Mouse (Mus musculus) heart, embryonic 11.5 days (tissue): ENCODE data around the gene Sept6. TPM values are rescaled to one million over a fixed set of nuclear protein-coding genes. Genes with fewer than 3 reads are reported as not detected.

Experiments
- ATAC-seq: fragments of 200-750 bp; cut with Nextera tagmentation; replicated peaks from 2 replicates; pipeline ENCODE4 v1.8.0; 2017; ENCODE audit warnings: moderate library complexity; ENCODE audit not compliant: insufficient number of reproducible peaks, low FRiP score, low TSS enrichment
- H3K27ac ChIP-seq: fragments of 300-500 bp; sonication (generic); 2 replicates; pipeline ENCODE4 v1.5.1; 2014; ENCODE audit warnings: mild to moderate bottlenecking, low read depth, low read length
- H3K27me3 ChIP-seq: fragments of 300-500 bp; sonication (generic); 2 replicates; pipeline ENCODE4 v1.6.1; 2014; ENCODE audit warnings: mild to moderate bottlenecking, low read length, mixed read lengths; ENCODE audit not compliant: control insufficient read depth, insufficient read depth
- H3K36me3 ChIP-seq: fragments of 300-500 bp; sonication (generic); 2 replicates; pipeline ENCODE4 v1.6.1; 2014; ENCODE audit warnings: mild to moderate bottlenecking, low read length, moderate library complexity, mixed read lengths; ENCODE audit not compliant: control insufficient read depth, insufficient read depth
- H3K4me1 ChIP-seq: fragments of 300-500 bp; sonication (generic); 2 replicates; pipeline ENCODE4 v1.6.1; 2014; ENCODE audit warnings: low read length; ENCODE audit not compliant: control insufficient read depth, insufficient read depth
- H3K4me2 ChIP-seq: fragments of 300-500 bp; sonication (generic); 2 replicates; pipeline ENCODE4 v1.6.1; 2014; ENCODE audit warnings: mild to moderate bottlenecking, moderate library complexity
- H3K4me3 ChIP-seq: fragments of 300-500 bp; sonication (generic); 2 replicates; pipeline ENCODE4 v1.5.1; 2014; ENCODE audit warnings: low read depth, low read length
- H3K9ac ChIP-seq: fragments of 300-500 bp; sonication (generic); 2 replicates; pipeline ENCODE4 v1.6.1; 2014; ENCODE audit warnings: mild to moderate bottlenecking, low read depth, low read length, moderate library complexity
- H3K9me3 ChIP-seq: fragments of 300-500 bp; sonication (generic); replicated peaks from 2 replicates; pipeline ENCODE4 v1.6.1; 2016; ENCODE audit warnings: low read length; ENCODE audit not compliant: control insufficient read depth
- WGBS: fragments of 180-500 bp; shearing (Covaris S2); extraction: QIAGEN DNeasy Blood & Tissue Kit; methylation state at CpG from one replicate; pipeline ENCODE4 v1.1.7; 2014; ENCODE audit not compliant: insufficient replicate concordance; 5-methylcytosine and 5-hydroxymethylcytosine counted together
- polyA plus RNA-seq: library from polyadenylated mRNA; unstranded; fragments of >200 nt; fragmentation: Nextera tagmentation; extraction: Ambion mirVana; gene quantifications from 2 replicates; pipeline ENCODE4 v1.2.1, GENCODE M21; 2014

Sept6 gene
- 24.8 and 25.5 TPM in 2 replicates for polyA plus RNA-seq

DNA sequence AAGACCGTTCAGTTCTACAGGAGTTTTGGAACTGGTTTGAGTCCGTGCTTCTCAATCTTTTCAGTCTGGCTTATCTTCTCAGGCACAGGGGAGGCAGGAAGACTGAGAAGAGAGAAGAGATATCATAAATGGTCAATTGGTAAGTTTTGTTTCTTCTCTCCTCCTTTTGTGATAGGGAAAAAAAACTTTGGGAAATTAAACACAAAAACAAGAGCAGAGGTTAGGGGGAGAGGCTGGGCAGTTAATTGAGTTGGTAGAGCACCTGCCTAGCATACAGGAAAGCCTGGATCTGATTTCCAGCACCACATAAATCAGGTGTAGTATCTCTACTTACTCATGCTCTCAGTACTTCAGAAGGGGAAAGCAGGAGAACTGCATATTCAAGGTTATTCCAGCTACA lies at the start of gene Sept6:
Sept6 (minus strand) TSS at position 101 of the 400 bp plus-strand sequence.
- Histone ChIP-seq H3K27me3 (no peaks in the 10 kb centered on the region; the same call in 1 of the 2 replicates), H3K9ac (no peak within 1 kb of the TSS), H3K4me2 (no peak within 1 kb of the TSS), H3K4me3 (no peak within 1 kb of the TSS), H3K9me3 (no peaks in the 10 kb centered on the region), H3K27ac (no peak within 1 kb of the TSS), H3K36me3 (no peaks in the 10 kb centered on the region), H3K4me1 (peaks cover 3% of the 10 kb centered on the region; the same call in 1 of the 2 replicates)
- no peak for ATAC-seq
- WGBS, result 62% methylated on average over 2 of the region's 2 CpGs

DNA sequence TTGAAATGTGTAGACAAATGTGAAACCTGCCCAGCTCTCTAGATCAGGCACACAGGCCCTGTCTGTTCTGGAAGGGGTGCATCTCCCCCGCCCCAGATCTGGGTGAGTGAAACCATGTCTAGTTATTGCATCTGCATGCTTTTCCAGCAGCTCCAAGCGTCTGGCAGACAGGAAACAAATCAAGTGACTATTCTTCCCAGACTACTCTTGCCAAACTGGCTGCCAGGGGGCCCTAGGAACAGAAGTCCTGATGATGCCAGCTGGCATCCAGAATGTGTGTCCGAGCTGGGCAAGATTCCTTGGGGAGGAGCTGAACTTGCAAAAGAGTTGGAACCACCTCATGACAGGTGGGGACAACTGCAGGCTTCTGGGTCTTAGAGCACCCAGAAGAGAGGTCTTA lies 36.8 kb upstream of the Sept6 start:
- peaks cover 3% of the 10 kb centered on the region; the same call in 1 of the 2 replicates for H3K27me3 ChIP-seq
- H3K9me3 ChIP-seq, result no peaks in the 10 kb centered on the region
- H3K4me1 ChIP-seq, result no peaks in the 10 kb centered on the region
- H3K9ac ChIP-seq, result no peak overlapping the region
- no peak overlapping the region for H3K4me2 ChIP-seq
- no peak overlapping the region for H3K4me3 ChIP-seq
- H3K36me3 ChIP-seq, result no peaks in the 10 kb centered on the region
- ATAC-seq, result no peak
- no peak overlapping the region for H3K27ac ChIP-seq
- 58% methylated on average over 3 of the region's 3 CpGs for WGBS

GRCm38 (mm10) chrX:37023652-37024309 lies 32.2 kb upstream of the Sept6 start:
- no peak overlapping the region for H3K9ac ChIP-seq

DNA sequence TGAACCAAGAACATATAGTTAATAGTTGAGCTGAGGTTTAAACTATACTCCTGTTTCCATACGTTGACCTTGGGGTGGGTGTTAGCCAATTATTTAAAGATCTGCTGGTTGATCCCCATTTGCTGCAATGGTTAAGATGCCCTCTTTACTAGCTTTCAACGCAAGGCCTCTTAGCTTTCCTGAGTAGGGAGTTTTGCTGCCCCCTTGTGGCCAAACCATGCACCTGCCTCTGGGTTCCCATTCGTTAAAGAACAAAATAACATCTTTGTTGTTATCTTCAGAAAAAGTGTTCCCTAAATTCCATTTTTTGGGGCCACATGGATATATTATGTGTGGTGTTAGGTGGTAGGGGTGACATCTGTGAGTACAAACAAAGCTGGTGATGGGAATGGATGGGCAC lies 31.1 kb upstream of the Sept6 start:
- Histone ChIP-seq H3K27ac (no peak overlapping the region), H3K4me2 (no peak overlapping the region), H3K4me1 (no peaks in the 10 kb centered on the region), H3K36me3 (no peaks in the 10 kb centered on the region), H3K4me3 (no peak overlapping the region), H3K9me3 (no peaks in the 10 kb centered on the region), H3K27me3 (peaks cover 3% of the 10 kb centered on the region; the same call in 1 of the 2 replicates), H3K9ac (no peak overlapping the region)
- 16% methylated on average over 3 of the region's 3 CpGs for WGBS
- no peak for ATAC-seq

More at GRCm38 (mm10) chrX:37023652-37024309, 32.2 kb upstream of the Sept6 start:
- Histone ChIP-seq H3K9me3 (no peaks in the 10 kb centered on the region), H3K36me3 (no peaks in the 10 kb centered on the region), H3K27ac (no peak overlapping the region), H3K4me2 (no peak overlapping the region), H3K4me3 (no peak overlapping the region), H3K4me1 (no peaks in the 10 kb centered on the region), H3K27me3 (peaks cover 3% of the 10 kb centered on the region; the same call in 1 of the 2 replicates)
- ATAC-seq, result no peak
- WGBS, result 67% methylated on average over 10 of the region's 10 CpGs

DNA sequence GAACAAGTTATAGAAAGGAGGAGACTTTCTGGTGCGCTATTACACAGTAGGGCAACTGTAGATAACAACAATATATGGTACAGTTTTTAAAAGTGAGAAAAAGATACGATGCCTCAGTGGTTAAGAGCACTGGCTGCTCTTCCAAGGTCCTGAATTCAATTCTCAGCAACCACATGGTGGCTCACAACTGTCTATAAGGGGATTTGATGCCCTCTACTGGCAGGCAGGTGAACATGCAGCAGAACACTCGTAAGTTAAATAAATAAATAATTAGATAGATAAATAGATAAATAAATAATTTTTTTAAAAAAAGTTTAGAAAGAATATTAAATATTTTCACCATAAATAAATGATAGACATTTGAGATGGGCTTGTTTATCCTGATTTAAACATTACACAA lies 27.5 kb upstream of the Sept6 start:
- Histone ChIP-seq H3K4me3 (no peak overlapping the region), H3K36me3 (no peaks in the 10 kb centered on the region), H3K4me2 (no peak overlapping the region), H3K4me1 (no peaks in the 10 kb centered on the region), H3K27me3 (peaks cover 3% of the 10 kb centered on the region; the same call in 1 of the 2 replicates), H3K9me3 (no peaks in the 10 kb centered on the region), H3K27ac (no peak overlapping the region), H3K9ac (no peak overlapping the region)
- ATAC-seq, result no peak
- 65% methylated on average over 3 of the region's 3 CpGs for WGBS

DNA sequence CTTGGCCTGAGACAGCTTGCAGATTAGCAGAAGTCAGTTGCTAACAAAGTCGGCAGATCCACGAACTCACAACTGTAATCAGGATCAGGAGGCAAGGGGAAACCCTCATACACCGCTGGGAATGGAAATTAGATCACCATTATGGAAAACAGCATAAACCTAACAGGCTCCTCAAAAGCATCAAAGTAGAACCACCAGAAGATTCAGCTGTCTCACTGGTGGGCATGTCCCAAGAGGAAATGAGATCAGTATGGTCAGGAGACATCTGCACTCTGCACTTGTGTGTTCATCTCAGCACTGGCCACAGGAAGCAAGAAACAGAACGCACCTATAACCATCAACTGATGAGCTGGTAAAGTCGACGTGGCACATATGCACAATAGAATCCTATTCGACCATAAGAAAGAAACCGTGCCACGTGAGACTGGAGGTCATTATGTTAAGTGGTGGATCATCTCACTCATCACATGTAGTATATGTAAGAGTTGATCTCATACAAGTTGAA lies 26.6 kb upstream of the Sept6 start:
- Histone ChIP-seq H3K4me2 (no peak overlapping the region), H3K4me3 (no peak overlapping the region), H3K27me3 (no peaks in the 10 kb centered on the region), H3K9ac (no peak overlapping the region), H3K9me3 (no peaks in the 10 kb centered on the region), H3K4me1 (no peaks in the 10 kb centered on the region), H3K27ac (no peak overlapping the region), H3K36me3 (no peaks in the 10 kb centered on the region)
- WGBS, result 84% methylated on average over 9 of the region's 9 CpGs
- ATAC-seq, result no peak

DNA sequence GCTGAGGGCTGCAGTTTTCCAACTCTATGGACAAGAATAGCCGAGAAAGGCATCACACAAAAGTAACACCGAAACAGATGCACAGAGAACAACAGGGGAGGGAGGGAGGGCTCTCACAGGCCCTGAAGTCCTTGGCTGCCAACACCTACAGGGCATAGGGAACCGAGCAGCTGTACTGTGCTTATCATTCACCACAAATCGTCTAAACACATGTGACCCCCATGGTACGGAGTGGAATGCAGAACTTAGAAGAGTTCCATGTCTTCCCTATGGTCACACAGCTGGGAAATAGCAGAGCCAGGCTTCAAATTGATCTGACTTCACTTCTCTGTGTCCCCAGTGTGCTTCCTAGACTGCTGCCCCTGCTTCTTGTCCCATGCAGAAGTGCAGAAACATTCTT lies 22.3 kb upstream of the Sept6 start:
- no peaks in the 10 kb centered on the region for H3K27me3 ChIP-seq
- H3K9me3 ChIP-seq, result no peaks in the 10 kb centered on the region
- H3K4me1 ChIP-seq, result no peaks in the 10 kb centered on the region
- H3K27ac ChIP-seq, result no peak overlapping the region
- no peak overlapping the region for H3K4me2 ChIP-seq
- no peak for ATAC-seq
- no peak overlapping the region for H3K4me3 ChIP-seq
- H3K9ac ChIP-seq, result no peak overlapping the region
- WGBS, result 47% methylated on average over 5 of the region's 5 CpGs
- H3K36me3 ChIP-seq, result no peaks in the 10 kb centered on the region

GRCm38 (mm10) chrX:36991039-36991438 lies 555 bp downstream of the Sept6 start:
- H3K4me1 ChIP-seq, result peaks cover 3% of the 10 kb centered on the region; the same call in 1 of the 2 replicates
- no peaks in the 10 kb centered on the region for H3K9me3 ChIP-seq
- ATAC-seq, result no peak
- no peak overlapping the region for H3K4me3 ChIP-seq
- no peaks in the 10 kb centered on the region; the same call in 1 of the 2 replicates for H3K27me3 ChIP-seq
- H3K36me3 ChIP-seq, result no peaks in the 10 kb centered on the region
- WGBS, result 80% methylated on average over 4 of the region's 4 CpGs
- no peak overlapping the region for H3K4me2 ChIP-seq
- H3K9ac ChIP-seq, result no peak overlapping the region
- H3K27ac ChIP-seq, result no peak overlapping the region
